Mouse (Mus musculus): ENCODE measurements around the gene Aldh16a1. TPM values are rescaled to one million over a fixed set of nuclear protein-coding genes. Genes with fewer than 3 reads are reported as not detected.

Gene Aldh16a1
- polyA plus RNA-seq, 1 experiment, result 36.9 TPM

DNA sequence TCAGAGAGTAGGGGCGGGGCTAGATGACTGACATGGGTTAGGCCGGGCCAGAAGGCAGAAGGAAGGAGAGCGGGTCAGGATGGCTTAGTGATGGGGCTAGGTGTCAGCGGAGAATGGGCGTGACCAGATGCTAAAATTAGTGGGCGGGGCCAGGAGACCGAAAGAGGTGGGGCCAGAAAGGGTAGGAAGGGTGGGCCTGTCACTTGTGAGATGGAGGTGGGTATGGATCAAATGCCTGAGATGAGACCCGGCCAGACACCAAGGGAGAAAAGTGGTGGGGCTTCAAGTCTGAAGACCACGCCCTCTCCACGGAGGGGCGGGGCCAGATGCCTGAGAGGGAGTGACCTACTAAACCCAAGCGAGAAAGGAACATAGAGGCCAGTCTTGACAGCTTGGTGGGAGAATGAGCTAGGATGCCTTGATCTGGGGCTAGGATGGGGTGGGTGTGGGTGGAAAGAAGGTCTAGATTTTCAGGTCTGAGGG is 19.8 kb downstream of the Aldh16a1 start:
- no peak overlapping the region for H3K9ac ChIP-seq (ENCODE audit: low read depth, poor library complexity, severe bottlenecking)
- no peak for TF ChIP-seq CTCF (IDR thresholded peaks at IDR 0.05; ENCODE audit: low read depth, low read length)
- TF ChIP-seq EP300 (IDR thresholded peaks at IDR 0.05; ENCODE audit: insufficient read depth, low read depth, low read length), result no peak
- no peak for TF ChIP-seq POLR2A (IDR thresholded peaks at IDR 0.05; ENCODE audit: insufficient read depth, low read length)
- H3K27ac ChIP-seq (ENCODE audit: insufficient read depth, low read length), result no peak overlapping the region
- no peaks in the 10 kb centered on the region for H3K27me3 ChIP-seq (ENCODE audit: control insufficient read depth, insufficient read depth, low read length, poor library complexity, severe bottlenecking)
- no peaks in the 10 kb centered on the region for H3K9me3 ChIP-seq (replicated peaks; ENCODE audit: control insufficient read depth, insufficient read depth, low read length, poor library complexity, severe bottlenecking)
- H3K4me1 ChIP-seq (ENCODE audit: control insufficient read depth, insufficient read depth, low read length), result no peaks in the 10 kb centered on the region
- no peaks in the 10 kb centered on the region for H3K36me3 ChIP-seq (ENCODE audit: control insufficient read depth, insufficient read depth, low read length, poor library complexity, severe bottlenecking)
- no peak overlapping the region; the same call in 1 of the 2 replicates for H3K4me3 ChIP-seq (ENCODE audit: low read depth, low read length)

DNA sequence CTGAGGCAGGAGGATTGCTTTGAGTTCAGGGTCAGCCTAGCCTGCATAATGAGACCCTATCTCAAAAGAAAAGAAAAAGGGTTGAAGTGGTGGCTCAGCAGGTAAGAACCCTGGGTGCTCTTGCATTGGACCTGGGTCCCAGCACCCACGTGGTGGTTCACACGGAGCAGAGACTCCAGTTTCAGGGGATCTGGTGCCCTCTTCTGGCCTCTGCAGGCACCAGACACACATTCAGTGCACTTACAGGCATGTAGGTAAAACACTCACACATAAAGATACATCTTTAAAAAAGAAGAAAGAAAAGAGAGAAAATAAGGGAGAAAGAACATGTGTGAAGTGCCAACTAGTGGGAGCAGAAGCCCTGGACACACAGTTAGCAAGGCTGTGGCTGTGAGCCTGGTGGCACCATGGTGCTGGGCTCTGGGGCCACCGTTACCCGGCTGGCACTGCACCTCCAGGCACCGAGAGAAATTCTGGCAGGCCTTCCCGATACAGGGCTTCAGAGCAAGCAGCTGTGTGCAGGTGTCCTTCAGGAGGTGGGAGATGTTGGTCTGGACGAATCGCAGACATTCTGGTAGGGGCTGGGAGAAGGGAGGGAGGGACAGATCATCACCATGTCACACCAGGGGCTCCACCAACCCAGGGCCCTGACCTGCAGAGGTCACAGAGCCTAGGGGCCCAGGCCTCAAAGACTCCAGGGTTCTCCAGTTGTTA is 20.8 kb downstream of the Aldh16a1 start:
- Histone ChIP-seq H3K9me3 (replicated peaks; ENCODE audit: control insufficient read depth, insufficient read depth, low read length, poor library complexity, severe bottlenecking) (no peaks in the 10 kb centered on the region), H3K4me1 (ENCODE audit: control insufficient read depth, insufficient read depth, low read length) (no peaks in the 10 kb centered on the region), H3K36me3 (ENCODE audit: control insufficient read depth, insufficient read depth, low read length, poor library complexity, severe bottlenecking) (no peaks in the 10 kb centered on the region), H3K27ac (ENCODE audit: insufficient read depth, low read length) (no peak overlapping the region), H3K27me3 (ENCODE audit: control insufficient read depth, insufficient read depth, low read length, poor library complexity, severe bottlenecking) (no peaks in the 10 kb centered on the region), H3K4me3 (ENCODE audit: low read depth, low read length) (no peak overlapping the region), H3K9ac (ENCODE audit: low read depth, poor library complexity, severe bottlenecking) (no peak overlapping the region)
- no peak for TF ChIP-seq EP300 (IDR thresholded peaks at IDR 0.05; ENCODE audit: insufficient read depth, low read depth, low read length)
- TF ChIP-seq POLR2A (IDR thresholded peaks at IDR 0.05; ENCODE audit: insufficient read depth, low read length), result no peak
- TF ChIP-seq CTCF (IDR thresholded peaks at IDR 0.05; ENCODE audit: low read depth, low read length), result peak; percentile 84

DNA sequence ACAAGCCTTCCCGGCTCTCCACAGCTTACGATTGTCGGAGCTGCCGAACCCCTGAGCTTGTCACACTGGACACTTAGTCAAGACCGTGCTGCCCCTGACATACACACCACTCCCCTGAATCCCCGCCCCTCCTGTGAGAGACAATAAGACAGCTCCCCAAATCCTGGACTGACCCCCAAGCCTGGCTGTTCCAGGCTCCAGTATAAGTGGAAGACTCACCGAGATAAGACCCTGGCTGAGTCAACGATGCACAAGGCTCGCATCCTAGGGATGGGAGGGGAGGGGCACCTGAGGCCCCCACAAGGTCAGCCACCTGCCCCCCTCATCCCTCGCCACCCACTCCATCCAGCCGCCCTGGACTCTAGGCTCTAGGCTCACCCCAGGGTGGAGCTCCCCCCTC is 22.5 kb downstream of the Aldh16a1 start:
- peak overlapping the region; percentile 50 for H3K9ac ChIP-seq (ENCODE audit: low read depth, poor library complexity, severe bottlenecking)
- no peaks in the 10 kb centered on the region for H3K4me1 ChIP-seq (ENCODE audit: control insufficient read depth, insufficient read depth, low read length)
- H3K4me3 ChIP-seq (ENCODE audit: low read depth, low read length), result peak overlapping the region; percentile 13
- no peaks in the 10 kb centered on the region for H3K9me3 ChIP-seq (replicated peaks; ENCODE audit: control insufficient read depth, insufficient read depth, low read length, poor library complexity, severe bottlenecking)
- H3K36me3 ChIP-seq (ENCODE audit: control insufficient read depth, insufficient read depth, low read length, poor library complexity, severe bottlenecking), result peaks cover 14% of the 10 kb centered on the region
- H3K27ac ChIP-seq (ENCODE audit: insufficient read depth, low read length), result no peak overlapping the region
- H3K27me3 ChIP-seq (ENCODE audit: control insufficient read depth, insufficient read depth, low read length, poor library complexity, severe bottlenecking), result no peaks in the 10 kb centered on the region
- TF ChIP-seq POLR2A (IDR thresholded peaks at IDR 0.05; ENCODE audit: insufficient read depth, low read length) (no peak), EP300 (IDR thresholded peaks at IDR 0.05; ENCODE audit: insufficient read depth, low read depth, low read length) (no peak), CTCF (IDR thresholded peaks at IDR 0.05; ENCODE audit: low read depth, low read length) (no peak)

DNA sequence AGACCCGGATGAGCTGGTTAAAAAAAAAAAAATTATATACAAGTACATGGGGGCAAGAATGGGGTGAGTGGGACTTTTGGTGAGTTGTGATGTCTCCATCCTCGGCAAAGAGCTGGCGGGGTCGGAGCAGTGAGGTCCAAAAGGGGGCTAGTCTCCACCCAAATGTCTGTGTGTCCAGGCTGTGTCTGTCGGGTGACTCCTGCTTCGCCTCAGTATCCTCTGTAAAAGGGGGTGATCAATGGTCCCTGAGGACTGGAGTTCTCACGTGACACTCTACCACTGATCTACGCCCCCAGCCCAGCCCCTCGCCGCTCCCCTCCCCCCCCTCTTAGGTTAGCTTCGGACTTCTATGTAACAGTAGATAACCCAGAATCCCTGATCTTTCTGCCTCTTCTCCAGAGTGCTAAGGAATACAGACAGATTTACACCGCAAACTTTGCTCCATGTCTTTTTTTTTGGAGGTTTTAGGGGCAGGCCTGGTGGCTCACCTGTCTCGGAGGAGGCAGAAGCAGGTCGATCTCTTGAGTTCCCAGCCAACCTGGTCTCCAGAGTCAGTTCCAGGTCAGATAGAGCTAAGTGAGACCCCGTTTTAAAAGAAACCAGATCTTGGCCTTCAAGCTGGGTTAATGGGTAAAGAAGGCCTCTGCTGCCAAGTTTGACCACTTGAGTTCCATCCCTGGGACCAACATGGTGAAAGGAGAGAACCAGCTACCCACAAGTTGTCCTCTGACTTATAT is 24.4 kb downstream of the Aldh16a1 start:
- Histone ChIP-seq H3K4me3 (ENCODE audit: low read depth, low read length) (peak overlapping the region; percentile 60), H3K27ac (ENCODE audit: insufficient read depth, low read length) (peak overlapping the region; percentile 48)
- peak; percentile 66 for TF ChIP-seq POLR2A (IDR thresholded peaks at IDR 0.05; ENCODE audit: insufficient read depth, low read length)
- TF ChIP-seq EP300 (IDR thresholded peaks at IDR 0.05; ENCODE audit: insufficient read depth, low read depth, low read length), result no peak

DNA sequence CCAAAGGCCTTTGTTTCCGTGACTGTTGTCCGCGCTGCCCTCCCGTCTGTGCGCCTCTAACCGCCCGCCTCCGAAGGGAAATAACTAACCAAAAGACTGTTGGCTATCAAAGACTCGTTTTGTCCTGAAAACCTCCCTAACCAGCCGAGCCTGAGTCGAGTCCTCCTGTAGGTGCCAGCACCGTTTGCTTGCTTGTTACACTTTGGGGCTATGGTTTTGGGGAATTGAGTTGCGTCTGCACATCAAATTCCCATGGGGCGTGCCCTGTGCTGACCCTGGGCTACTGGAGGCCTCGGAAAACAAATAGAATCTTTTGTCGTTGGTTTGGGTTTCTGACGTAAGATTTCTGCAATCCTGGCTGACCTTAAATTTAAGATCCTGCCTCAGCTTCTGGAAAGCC is 25.1 kb downstream of the Aldh16a1 start:
- peak overlapping the region; percentile 60 for H3K4me3 ChIP-seq (ENCODE audit: low read depth, low read length)
- TF ChIP-seq POLR2A (IDR thresholded peaks at IDR 0.05; ENCODE audit: insufficient read depth, low read length) (no peak), EP300 (IDR thresholded peaks at IDR 0.05; ENCODE audit: insufficient read depth, low read depth, low read length) (no peak), CTCF (IDR thresholded peaks at IDR 0.05; ENCODE audit: low read depth, low read length) (no peak)
- H3K36me3 ChIP-seq (ENCODE audit: control insufficient read depth, insufficient read depth, low read length, poor library complexity, severe bottlenecking), result peaks cover 32% of the 10 kb centered on the region
- no peaks in the 10 kb centered on the region for H3K4me1 ChIP-seq (ENCODE audit: control insufficient read depth, insufficient read depth, low read length)
- H3K9me3 ChIP-seq (replicated peaks; ENCODE audit: control insufficient read depth, insufficient read depth, low read length, poor library complexity, severe bottlenecking), result no peaks in the 10 kb centered on the region
- no peaks in the 10 kb centered on the region for H3K27me3 ChIP-seq (ENCODE audit: control insufficient read depth, insufficient read depth, low read length, poor library complexity, severe bottlenecking)
- H3K9ac ChIP-seq (ENCODE audit: low read depth, poor library complexity, severe bottlenecking), result peak overlapping the region; percentile 70
- H3K27ac ChIP-seq (ENCODE audit: insufficient read depth, low read length), result peak overlapping the region; percentile 48

More for the DNA sequence above, 24.4 kb downstream of the Aldh16a1 start:
- H3K9ac ChIP-seq (ENCODE audit: low read depth, poor library complexity, severe bottlenecking), result peak overlapping the region; percentile 70
- H3K4me1 ChIP-seq (ENCODE audit: control insufficient read depth, insufficient read depth, low read length), result no peaks in the 10 kb centered on the region
- no peaks in the 10 kb centered on the region for H3K9me3 ChIP-seq (replicated peaks; ENCODE audit: control insufficient read depth, insufficient read depth, low read length, poor library complexity, severe bottlenecking)
- no peaks in the 10 kb centered on the region for H3K27me3 ChIP-seq (ENCODE audit: control insufficient read depth, insufficient read depth, low read length, poor library complexity, severe bottlenecking)
- peaks cover 32% of the 10 kb centered on the region for H3K36me3 ChIP-seq (ENCODE audit: control insufficient read depth, insufficient read depth, low read length, poor library complexity, severe bottlenecking)
